Mouse (Mus musculus): ENCODE data around the gene Tm4sf20.

Tm4sf20 gene

DNA sequence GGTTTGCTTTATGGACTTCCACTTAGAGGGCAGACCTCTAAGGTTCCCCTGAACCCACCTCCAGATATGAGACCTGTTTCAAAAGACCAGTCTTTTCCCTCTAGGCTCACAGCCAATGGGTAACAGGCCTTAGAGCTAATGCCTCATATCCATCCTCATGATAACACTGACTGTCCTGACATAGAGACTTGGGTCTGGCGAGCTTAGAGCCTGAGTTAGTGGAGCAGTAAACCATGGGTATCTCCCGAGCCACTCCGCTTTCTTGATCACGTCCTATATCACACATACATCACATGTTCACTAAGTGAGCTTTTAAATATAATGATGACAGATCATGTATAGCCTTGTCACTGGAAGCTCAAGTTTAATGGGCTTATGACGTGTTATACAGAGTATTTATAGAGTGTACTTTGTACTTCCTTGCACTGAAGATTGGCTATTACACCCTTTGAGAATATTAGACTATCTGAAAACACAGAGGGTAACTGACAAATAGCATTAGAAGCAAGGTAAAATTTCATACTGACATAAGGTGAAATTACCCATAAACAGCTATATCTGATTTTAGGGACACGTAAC lies 11.2 kb upstream of the Tm4sf20 start:
- no peak for DNase-seq (ENCODE audit: low spot score in 2 of 2)

DNA sequence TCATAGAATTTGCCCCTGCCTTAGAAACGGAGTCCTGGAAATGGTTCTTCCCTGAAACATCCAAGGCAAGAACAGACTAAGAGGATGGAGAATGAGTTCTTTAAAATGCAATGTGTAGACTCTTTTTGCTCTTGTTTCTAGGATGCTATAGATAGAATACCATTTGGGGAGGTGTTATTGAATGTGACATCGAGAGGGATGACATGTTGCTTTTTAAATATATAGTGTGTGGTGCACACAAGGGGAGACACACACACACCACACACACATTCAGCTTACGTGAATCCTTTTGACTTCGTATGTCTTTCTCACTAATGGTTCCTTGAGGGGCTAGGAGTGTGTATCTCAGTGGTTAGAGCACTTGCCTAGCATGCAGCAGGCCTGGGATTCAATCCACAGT lies 7.0 kb upstream of the Tm4sf20 start:
- no peak for DNase-seq (ENCODE audit: low spot score in 2 of 2)

- DNase-seq (ENCODE audit: low spot score in 2 of 2), result no peak
Observed at GRCm38 (mm10) chr1:82773208-82773607, 4.9 kb upstream of the Tm4sf20 start.

- DNase-seq (ENCODE audit: low spot score in 2 of 2), result no peak
Observed at GRCm38 (mm10) chr1:82772428-82772827, 4.2 kb upstream of the Tm4sf20 start.

- no peak for DNase-seq (ENCODE audit: low spot score in 2 of 2)
Observed at GRCm38 (mm10) chr1:82771022-82771586, 2.8 kb upstream of the Tm4sf20 start, which contains the start of gene Gm47791. TSS of gene Gm47791 (minus strand) at chr1:82771243.

DNA sequence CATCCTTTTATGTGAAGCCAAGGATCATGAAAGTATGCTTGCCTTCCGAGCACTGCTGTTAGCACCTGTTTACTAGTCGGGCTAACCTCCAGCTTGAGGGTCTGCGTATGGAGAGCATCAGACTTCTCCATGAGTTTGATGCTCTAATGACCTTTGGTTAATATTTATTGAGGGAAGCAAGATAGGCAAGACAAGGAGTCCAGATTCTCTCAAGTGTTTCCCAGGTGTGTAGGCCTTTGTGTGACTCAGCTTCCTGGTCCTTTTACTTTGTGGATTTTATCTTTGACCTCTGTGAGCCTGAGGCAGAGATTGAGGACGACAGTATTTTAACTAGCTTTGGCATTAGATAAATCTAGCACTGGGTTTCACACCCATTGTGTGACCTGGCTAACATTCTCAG lies 1.6 kb downstream of the Tm4sf20 start:
- DNase-seq (ENCODE audit: low spot score in 2 of 2), result no peak

- DNase-seq (ENCODE audit: low spot score in 2 of 2), result no peak
Observed at GRCm38 (mm10) chr1:82766227-82766626, 2.0 kb downstream of the Tm4sf20 start.

GRCm38 (mm10) chr1:82762274-82762673 lies 6.0 kb downstream of the Tm4sf20 start:
- no peak for DNase-seq (ENCODE audit: low spot score in 2 of 2)

DNA sequence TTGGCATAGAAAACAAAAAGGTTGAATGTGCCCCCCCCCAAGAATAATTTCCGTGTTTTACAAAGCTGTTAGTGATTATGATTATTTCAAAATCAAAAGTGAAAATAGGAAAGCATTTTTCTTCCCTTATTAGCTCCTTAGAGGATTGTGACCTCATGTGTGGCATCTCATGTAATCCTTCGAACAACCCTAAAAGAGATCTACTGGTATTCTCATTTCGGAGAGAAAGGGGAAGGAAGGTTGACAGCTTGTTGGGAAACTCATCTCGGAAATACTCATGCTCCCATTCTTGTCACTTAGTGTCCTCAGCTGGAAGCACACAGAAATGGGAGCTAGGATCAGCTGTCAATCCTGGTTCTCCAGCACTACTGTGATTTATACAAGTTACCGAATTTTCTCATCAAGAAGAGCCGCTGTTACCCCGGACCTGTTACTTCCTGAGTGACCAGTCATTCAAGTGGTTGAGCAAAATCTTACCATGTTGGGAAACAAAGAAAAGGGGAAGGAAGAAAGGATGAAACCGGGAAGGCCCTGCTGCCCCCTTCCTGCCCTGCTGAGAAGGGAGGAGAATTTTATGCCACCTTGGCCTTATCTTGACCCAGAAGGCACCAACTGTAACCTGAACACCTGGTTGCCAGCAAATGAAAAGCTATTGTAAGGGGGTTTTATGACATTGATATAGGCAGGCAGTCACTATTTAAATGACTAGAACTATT lies 6.6 kb downstream of the Tm4sf20 start:
- DNase-seq (ENCODE audit: low spot score in 2 of 2), result no peak

DNA sequence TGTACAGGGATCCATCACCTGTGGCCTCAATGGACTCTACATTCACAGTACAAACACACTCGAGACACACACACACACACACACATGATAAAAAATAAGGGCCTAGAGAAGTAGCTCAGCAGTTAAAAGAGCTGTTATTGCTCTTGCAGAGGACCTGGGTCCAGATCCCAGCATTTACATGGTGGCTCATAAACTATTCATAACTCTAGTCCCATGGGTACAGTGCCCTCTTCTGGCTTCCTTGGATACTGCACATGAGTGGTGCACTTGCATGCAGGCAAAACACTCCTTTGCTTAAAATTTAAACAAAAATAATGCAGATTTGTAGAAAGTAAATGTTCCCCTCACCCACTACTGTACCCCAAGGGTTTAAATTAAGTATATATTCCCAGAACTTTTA lies 8.7 kb downstream of the Tm4sf20 start:
- no peak for DNase-seq (ENCODE audit: low spot score in 2 of 2)

GRCm38 (mm10) chr1:82747714-82748452 lies 20.4 kb downstream of the Tm4sf20 start:
- DNase-seq (ENCODE audit: low spot score in 2 of 2), result no peak

DNA sequence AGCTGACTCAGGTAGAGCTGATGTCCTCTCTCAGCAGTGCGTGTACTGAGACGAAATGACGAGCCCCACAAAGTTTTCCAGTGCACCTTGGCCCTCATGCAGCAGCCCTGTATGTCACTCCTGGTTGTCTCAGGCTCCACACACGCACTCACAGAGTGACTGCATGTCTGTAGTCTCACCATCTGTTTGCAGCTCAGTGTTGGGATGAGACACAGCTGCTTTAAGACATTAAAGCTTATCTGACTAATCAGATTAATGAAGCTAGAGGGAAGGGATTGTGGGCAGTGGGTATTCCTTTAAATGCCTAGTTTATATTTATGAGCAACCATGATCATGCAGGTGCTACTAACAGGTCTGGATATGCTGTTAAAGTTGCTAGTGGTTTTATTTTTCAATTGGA lies 21.9 kb downstream of the Tm4sf20 start:
- no peak for DNase-seq (ENCODE audit: low spot score in 2 of 2)

DNA sequence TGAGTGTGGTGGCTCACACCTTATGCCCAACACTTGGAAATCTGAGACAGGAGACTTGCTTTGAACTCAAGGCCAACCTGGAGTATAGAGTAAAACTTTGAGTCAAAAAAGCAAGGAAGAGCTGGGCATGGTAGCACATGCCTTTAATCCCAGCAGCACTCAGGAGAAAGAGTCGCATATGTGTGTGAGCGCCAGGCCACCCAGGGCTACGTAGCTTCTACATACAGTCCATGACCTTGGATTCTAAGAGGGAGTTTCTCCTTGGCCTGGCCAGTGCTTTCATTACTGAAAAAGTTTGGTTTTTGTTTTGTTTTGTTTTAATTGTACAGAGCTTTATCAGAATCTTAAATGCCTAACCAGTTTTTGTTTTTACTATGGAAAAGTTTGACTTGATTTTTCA lies 24.3 kb downstream of the Tm4sf20 start:
- DNase-seq (ENCODE audit: low spot score in 2 of 2), result no peak

DNA sequence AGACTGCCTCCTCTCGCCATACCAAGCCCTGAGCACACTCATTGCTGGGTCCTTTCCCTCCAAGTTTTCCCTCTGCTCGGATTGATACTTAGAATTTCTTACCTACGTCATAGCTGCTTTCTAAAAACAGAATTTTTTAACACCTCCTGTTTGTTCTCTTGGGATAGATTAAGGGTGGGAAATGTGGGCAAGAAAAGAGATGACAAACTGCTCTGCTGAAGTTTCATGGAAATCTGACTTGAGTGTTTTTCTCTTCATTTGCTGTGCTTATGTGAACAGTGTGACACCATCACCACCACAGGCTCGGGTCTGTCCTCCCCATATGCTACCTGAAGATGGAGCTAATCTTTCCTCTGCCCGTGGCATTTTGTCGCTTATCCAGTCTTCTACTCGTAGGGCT lies 26.7 kb downstream of the Tm4sf20 start:
- no peak for DNase-seq (ENCODE audit: low spot score in 2 of 2)

DNA sequence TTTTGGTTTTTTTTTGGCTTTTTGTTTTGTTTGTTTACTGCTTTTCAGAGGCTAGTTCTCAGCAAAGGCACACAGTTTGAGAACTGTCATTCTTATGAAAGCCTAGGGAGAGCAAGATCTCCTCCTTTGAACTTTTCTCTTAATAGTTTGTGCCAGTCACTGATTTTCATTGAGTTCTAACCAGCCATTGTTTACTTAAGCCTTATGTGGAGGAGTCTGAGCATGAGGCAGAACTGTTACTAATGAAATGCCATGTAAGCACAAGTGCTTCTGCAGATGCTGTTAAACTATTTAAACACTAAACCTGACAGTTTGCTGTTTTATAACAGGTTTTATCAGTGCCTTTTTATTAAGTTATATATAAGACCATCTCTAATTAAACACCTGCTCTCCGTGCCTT lies 30.2 kb downstream of the Tm4sf20 start:
- DNase-seq (ENCODE audit: low spot score in 2 of 2), result no peak

DNA sequence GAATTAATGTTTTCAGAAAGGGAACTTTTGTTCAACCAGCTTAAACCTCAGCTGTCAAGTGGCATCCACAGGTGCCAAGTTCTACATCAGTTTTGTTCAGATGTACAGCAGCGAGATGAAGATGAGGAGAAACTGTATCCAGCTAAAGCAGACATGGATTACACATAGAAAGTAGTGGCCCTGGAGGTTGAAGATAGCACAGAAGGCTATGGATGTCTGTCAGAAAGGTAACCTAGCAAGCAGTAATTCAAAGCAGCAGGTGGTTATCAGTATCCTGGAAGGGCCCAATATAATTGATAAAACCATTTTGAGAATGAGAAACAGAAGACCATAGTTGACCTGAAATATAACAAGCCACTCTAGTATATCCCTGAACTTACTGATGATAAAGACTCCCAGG lies 34.9 kb downstream of the Tm4sf20 start:
- DNase-seq (ENCODE audit: low spot score in 2 of 2), result no peak

DNA sequence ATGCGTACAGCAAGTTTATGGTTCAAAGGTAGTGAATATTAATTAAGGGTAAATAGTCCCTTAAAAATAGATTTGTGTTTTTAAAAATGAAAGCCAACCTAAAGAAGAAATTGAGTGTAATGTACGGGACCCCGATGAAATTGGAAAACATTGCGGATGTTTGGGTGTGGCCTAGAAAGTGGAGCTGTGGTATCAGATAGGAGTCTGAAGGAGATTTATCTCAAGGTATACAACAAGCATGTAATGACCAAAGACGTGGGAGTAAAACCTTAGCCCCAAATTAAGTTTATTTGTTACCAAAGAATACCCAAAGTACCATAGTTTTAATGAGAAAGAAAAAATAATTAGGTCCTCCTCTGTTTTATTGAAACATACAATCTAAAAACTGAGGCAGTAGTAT lies 41.8 kb downstream of the Tm4sf20 start:
- no peak for DNase-seq (ENCODE audit: low spot score in 2 of 2)

DNA sequence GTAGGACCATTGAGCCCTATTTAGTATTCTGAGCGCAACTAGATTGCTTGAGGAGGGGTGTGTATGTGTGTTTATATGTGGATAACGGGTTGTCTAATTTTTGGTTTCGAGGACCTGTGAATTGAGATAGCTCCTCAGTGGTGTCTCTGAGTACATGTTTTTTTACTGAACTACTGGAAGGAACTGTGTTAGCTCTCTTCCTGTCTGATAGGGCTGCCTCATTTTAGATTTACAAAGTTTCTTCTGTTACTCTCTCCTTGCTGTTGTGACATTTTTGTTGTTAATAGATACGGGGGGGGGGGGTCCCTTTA lies 42.4 kb downstream of the Tm4sf20 start:
- no peak for DNase-seq (ENCODE audit: low spot score in 2 of 2)

GRCm38 (mm10) chr1:82725026-82725874 lies 43.0 kb downstream of the Tm4sf20 start:
- peak in 1 of 2 experiments; percentile 9 for DNase-seq (ENCODE audit: low spot score in 2 of 2)

DNA sequence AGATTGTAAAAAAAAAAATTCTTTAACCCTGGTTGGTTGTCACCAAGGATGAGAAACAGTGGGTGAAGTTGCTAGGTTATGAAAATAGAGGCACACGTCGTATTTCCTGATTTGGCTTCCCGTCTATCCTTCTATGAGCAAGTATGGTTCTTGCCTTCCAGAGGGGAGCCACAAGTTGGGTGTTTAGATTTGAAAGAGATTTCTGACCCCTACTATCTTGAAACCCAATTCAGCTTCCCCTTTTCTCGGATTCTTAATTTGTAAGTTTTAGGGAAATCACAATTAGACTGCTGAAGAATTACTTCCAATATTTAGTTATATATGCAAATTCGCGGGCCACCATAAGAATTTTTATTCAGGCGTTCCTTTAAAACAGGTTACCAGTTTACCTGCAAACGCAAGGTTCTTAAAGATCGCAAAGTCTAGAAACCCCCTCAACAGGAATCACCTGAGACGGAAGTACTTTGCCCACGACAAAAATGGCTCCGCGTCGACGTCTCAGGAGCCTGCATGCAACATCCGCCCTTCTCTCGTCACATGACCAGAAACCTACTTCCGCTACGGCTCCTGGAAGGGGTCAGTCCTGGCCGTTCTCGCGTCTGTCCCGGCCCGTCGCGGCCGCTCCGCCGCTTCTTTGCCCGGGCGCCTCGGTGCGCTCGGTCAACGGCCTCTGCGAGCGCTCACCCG lies 43.8 kb downstream of the Tm4sf20 start, which contains the start of gene Mff:
Gene Mff (plus strand): TSS at position 552 of the 687 bp plus-strand sequence.
- peak; percentile 94 to 97 for DNase-seq (ENCODE audit: low spot score in 2 of 2)

DNA sequence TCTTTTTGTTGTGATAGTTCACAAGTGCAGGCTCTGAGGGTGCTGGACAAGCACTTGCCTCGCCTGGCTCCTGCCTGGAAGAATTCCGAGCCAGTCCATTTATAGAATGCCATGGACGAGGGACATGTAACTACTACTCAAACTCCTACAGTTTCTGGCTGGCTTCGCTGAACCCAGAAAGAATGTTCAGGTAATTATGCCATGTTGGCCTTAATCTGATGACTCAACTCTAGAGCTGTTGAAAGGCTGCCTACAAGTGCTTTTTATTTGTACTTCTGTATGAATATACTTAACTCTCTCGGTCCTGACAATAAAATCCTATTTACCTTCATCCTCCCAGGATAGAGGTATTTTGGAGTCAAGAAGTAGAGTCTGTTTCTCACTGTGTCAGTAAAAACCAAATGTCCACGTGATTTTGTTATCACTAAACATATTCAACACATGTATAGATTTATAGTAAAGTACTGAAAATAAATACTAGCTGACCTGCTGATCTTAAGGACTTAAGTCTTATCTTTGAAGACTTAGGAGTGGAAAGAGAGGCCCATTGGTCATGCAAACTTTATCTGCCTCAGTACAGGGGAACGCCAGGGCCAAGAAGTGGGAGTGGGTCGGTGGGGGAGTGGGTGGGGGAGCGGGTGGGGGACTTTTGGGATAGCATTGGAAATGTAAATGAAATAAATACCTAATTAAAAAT lies 50.3 kb downstream of the Tm4sf20 start:
- DNase-seq (ENCODE audit: low spot score in 2 of 2), result peak; percentile 13 to 25
